9 mouse cellular contexts compared by ENCODE assay signal in the genomic region with DNA sequence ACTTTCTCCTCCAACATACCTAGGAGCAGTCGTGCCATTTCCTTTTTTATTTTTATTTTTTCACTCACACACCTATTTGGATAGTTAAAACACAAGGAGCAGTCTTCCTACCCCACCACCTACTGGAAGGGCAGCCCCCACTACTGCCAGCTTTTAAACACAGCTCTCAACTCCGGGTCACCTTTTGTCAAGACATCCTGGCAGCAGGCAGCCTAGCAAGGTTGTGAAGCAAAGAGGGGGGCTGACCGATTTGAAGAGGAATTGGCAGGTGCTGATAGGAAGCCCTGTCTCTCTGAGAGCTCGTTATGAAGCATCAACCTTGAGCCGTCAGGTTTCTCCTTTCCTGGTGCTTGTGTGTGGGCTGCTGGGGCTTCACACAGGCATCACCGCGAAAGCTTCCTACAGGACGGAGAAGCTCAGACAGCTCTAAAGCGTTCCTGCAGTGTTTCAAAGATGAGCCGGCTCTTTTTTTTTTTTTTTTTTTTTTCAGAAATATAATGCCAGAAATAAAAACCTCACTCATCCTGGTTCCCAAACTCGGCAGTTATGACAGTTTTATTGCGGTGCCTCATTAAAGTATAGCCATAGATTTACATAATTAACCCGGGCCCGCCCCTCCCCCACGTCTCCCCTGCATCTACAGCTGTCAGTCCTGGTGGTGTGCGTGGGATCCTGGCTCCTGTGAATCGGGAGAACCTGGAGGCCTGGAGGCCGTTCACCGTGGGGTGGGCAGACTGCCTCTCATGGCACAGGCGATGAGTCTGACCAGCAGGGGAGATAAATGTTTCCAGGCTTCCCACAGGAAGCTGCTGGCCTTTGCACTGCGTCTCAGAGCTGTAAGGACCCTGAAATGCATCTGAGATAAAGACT.
DNase-seq lines count a peak whose midpoint lies in the region; ATAC-seq and TF ChIP-seq lines count a peak whose summit lies in the region.
"Had no signal": no experiment of that assay in that cellular context is flagged by ENCODE, and none has a peak within 500 bp of the region (broad histone marks: within the 10 kb centered on the region; RNA-seq: fewer than 3 reads in every experiment).

No protein-coding gene starts in this region.

- 36% methylated on average over 21 of the region's 21 CpGs for WGBS in kidney, embryonic 15.5 days
- WGBS in hindbrain, postnatal 0 days = 29% methylated on average over 21 of the region's 21 CpGs
- WGBS in midbrain, embryonic 15.5 days = 36% methylated on average over 21 of the region's 21 CpGs

- H3K9ac ChIP-seq in kidney, embryonic 15.5 days = no peak overlapping the region
- no peak overlapping the region for H3K9ac ChIP-seq in hindbrain, postnatal 0 days (replicated peaks; ENCODE audit: low read length)
- H3K9ac ChIP-seq in midbrain, embryonic 15.5 days = no peak overlapping the region
- H3K9ac ChIP-seq: stomach, embryonic 15.5 days had no signal

- no peaks in the 10 kb centered on the region for H3K27me3 ChIP-seq in kidney, embryonic 15.5 days
- H3K27me3 ChIP-seq in hindbrain, postnatal 0 days (ENCODE audit: insufficient read depth, low read length) = no peaks in the 10 kb centered on the region
- no peaks in the 10 kb centered on the region for H3K27me3 ChIP-seq in midbrain, embryonic 15.5 days (replicated peaks)
- H3K27me3 ChIP-seq: stomach, embryonic 15.5 days had no signal

- no peak overlapping the region for H3K27ac ChIP-seq in kidney, embryonic 15.5 days
- peak overlapping the region; percentile 27; the same call in 1 of the 2 replicates for H3K27ac ChIP-seq in hindbrain, postnatal 0 days
- peak overlapping the region; percentile 60; the same call in 1 of the 2 replicates for H3K27ac ChIP-seq in midbrain, embryonic 15.5 days
- H3K27ac ChIP-seq: stomach, embryonic 15.5 days had no signal

- H3K9me3 ChIP-seq in kidney, embryonic 15.5 days (replicated peaks) = peaks cover 19% of the 10 kb centered on the region
- peaks cover 10% of the 10 kb centered on the region; the same call in 1 of the 2 replicates for H3K9me3 ChIP-seq in hindbrain, postnatal 0 days (ENCODE audit: low read length)
- H3K9me3 ChIP-seq in midbrain, embryonic 15.5 days = 0 out of 2 replicates have a peak, but pooled peaks cover 3% of the 10 kb centered on the region
- H3K9me3 ChIP-seq: stomach, embryonic 15.5 days had no signal

- no peak overlapping the region for H3K4me3 ChIP-seq in kidney, embryonic 15.5 days (replicated peaks)
- no peak overlapping the region for H3K4me3 ChIP-seq in hindbrain, postnatal 0 days (ENCODE audit: low read length)
- H3K4me3 ChIP-seq in midbrain, embryonic 15.5 days = peak overlapping the region; percentile 9
- H3K4me3 ChIP-seq: stomach, embryonic 15.5 days had no signal

- H3K4me2 ChIP-seq in kidney, embryonic 15.5 days = peak overlapping the region; percentile 39
- H3K4me2 ChIP-seq in hindbrain, postnatal 0 days (ENCODE audit: low read depth, low read length) = peak overlapping the region; percentile 34
- H3K4me2 ChIP-seq in midbrain, embryonic 15.5 days = peak overlapping the region; percentile 42
- H3K4me2 ChIP-seq: stomach, embryonic 15.5 days had no signal

- H3K36me3 ChIP-seq in kidney, embryonic 15.5 days = no peaks in the 10 kb centered on the region
- no peaks in the 10 kb centered on the region for H3K36me3 ChIP-seq in hindbrain, postnatal 0 days (ENCODE audit: insufficient read depth, low read length)
- H3K36me3 ChIP-seq in midbrain, embryonic 15.5 days (replicated peaks) = no peaks in the 10 kb centered on the region
- H3K36me3 ChIP-seq: stomach, embryonic 15.5 days had no signal

- intact Hi-C loops in gastrocnemius, postnatal 36 days (cut with DNase I) = no loop called here

- TF ChIP-seq CTCF in hindbrain, postnatal 0 days (IDR thresholded peaks at IDR 0.05; ENCODE audit: low read depth) = no peak

- no peak for DNase-seq in kidney, postnatal 25 days
- peak; percentile 77 to 83 for DNase-seq in cerebellum, postnatal 25 days
- peak; percentile 31 for DNase-seq in hindbrain, postnatal 0 days (ENCODE audit: low spot score)
- no peak for DNase-seq in spleen, postnatal 10 days (ENCODE audit: low spot score in 2 of 2)
- DNase-seq in gastrocnemius, postnatal 36 days = no peak

- peak; percentile 36; the same call in 1 of the 2 replicates for ATAC-seq in kidney, embryonic 15.5 days (replicated peaks; ENCODE audit: low FRiP score)
- peak; percentile 35; the same call in 1 of the 2 replicates for ATAC-seq in hindbrain, postnatal 0 days
- ATAC-seq in midbrain, embryonic 15.5 days (replicated peaks) = peak; percentile 79
- ATAC-seq in erythroid progenitor cell, adult 5-6 weeks (replicated peaks; ENCODE audit: low FRiP score, poor library complexity, severe bottlenecking) = no peak

- peaks cover 5% of the 10 kb centered on the region; the same call in 1 of the 2 replicates for H3K4me1 ChIP-seq in kidney, embryonic 15.5 days
- H3K4me1 ChIP-seq in hindbrain, postnatal 0 days (ENCODE audit: insufficient read depth, low read length) = no peaks in the 10 kb centered on the region
- peaks cover 8% of the 10 kb centered on the region for H3K4me1 ChIP-seq in midbrain, embryonic 15.5 days
- H3K4me1 ChIP-seq: stomach, embryonic 15.5 days had no signal

Comparison
In these comparisons a context has a peak if more than half of its experiments do, and no peak if none do; other contexts are left out.
1. DNase-seq: peak in cerebellum, postnatal 25 days (2 of 2) and hindbrain, postnatal 0 days (single experiment); none in kidney, postnatal 25 days (0 of 2), spleen, postnatal 10 days (0 of 2) and gastrocnemius, postnatal 36 days (0 of 2).
2. Peak in every context shown above with its lines, with median percentiles within 50 percentile points of each other: H3K4me2 ChIP-seq.